8 mouse cellular contexts compared by ENCODE assay signal in genomic region chr4:150283335-150283638, GRCm38 (mm10). TPM values are rescaled to one million over a fixed set of nuclear protein-coding genes. Genes with fewer than 3 reads are reported as not detected.
DNase-seq lines count a peak whose midpoint lies in the region; ATAC-seq and TF ChIP-seq lines count a peak whose summit lies in the region.

No protein-coding gene starts in this region.

- ATAC-seq in forebrain, embryonic 15.5 days (replicated peaks), result no peak

- H3K4me2 ChIP-seq in forebrain, embryonic 15.5 days (replicated peaks), result peak overlapping the region; percentile 65

- peaks cover 19% of the 10 kb centered on the region for H3K4me1 ChIP-seq in kidney, adult 2 months (ENCODE audit: control insufficient read depth, insufficient read depth, low read length)
- H3K4me1 ChIP-seq in forebrain, embryonic 15.5 days, result peaks cover 50% of the 10 kb centered on the region
- H3K4me1 ChIP-seq in midbrain, embryonic 10.5 days, result peaks cover 30% of the 10 kb centered on the region

- no peak for TF ChIP-seq CTCF in kidney, adult 2 months (conservative IDR thresholded peaks at IDR 0.05; ENCODE audit: insufficient read depth, insufficient read length, low read depth, low read length)

- no peak for TF ChIP-seq POLR2A in kidney, adult 2 months (IDR thresholded peaks at IDR 0.05; ENCODE audit: low read depth, low read length)

- H3K9me3 ChIP-seq in forebrain, embryonic 15.5 days, result no peaks in the 10 kb centered on the region
- no peaks in the 10 kb centered on the region for H3K9me3 ChIP-seq in midbrain, embryonic 10.5 days (replicated peaks)

- H3K4me3 ChIP-seq in kidney, adult 2 months (ENCODE audit: insufficient read depth, low read depth, low read length), result peak overlapping the region; percentile 25; the same call in 1 of the 2 replicates
- H3K4me3 ChIP-seq in forebrain, embryonic 15.5 days, result peak overlapping the region; percentile 81
- peak overlapping the region; percentile 97 for H3K4me3 ChIP-seq in midbrain, embryonic 10.5 days

- no peaks in the 10 kb centered on the region for H3K36me3 ChIP-seq in kidney, adult 2 months (ENCODE audit: control insufficient read depth, insufficient read depth, low read length)
- H3K36me3 ChIP-seq in forebrain, embryonic 15.5 days, result no peaks in the 10 kb centered on the region
- no peaks in the 10 kb centered on the region for H3K36me3 ChIP-seq in midbrain, embryonic 10.5 days

- WGBS in kidney, adult 2 months, result 28% methylated on average over 2 of the region's 2 CpGs
- 2% methylated on average over 2 of the region's 2 CpGs for WGBS in forebrain, embryonic 15.5 days
- 6% methylated on average over 2 of the region's 2 CpGs for WGBS in midbrain, embryonic 10.5 days

- H3K27ac ChIP-seq in kidney, adult 2 months (ENCODE audit: insufficient read depth, low read depth, low read length), result peak overlapping the region; percentile 73; the same call in 1 of the 2 replicates
- peak overlapping the region; percentile 99 for H3K27ac ChIP-seq in forebrain, embryonic 15.5 days (replicated peaks)
- peak overlapping the region; percentile 98 for H3K27ac ChIP-seq in midbrain, embryonic 10.5 days (replicated peaks)

- DNase-seq in kidney, adult 2 months, result no peak
- no peak for DNase-seq in kidney, adult 11 months
- peak; percentile 29 for DNase-seq in MN1 (ENCODE audit: low spot score)
- peak; percentile 44 for DNase-seq in midbrain, embryonic 10.5 days (ENCODE audit: low spot score)
- no peak for DNase-seq in urinary bladder, postnatal 25 days (ENCODE audit: low spot score)
- no peak for DNase-seq in gastrocnemius, postnatal 25 days
- DNase-seq in cerebellum, postnatal 36 days, result no peak

- H3K27me3 ChIP-seq in kidney, adult 2 months (replicated peaks; ENCODE audit: control insufficient read depth, insufficient read depth, low read length), result no peaks in the 10 kb centered on the region
- no peaks in the 10 kb centered on the region for H3K27me3 ChIP-seq in forebrain, embryonic 15.5 days
- no peaks in the 10 kb centered on the region for H3K27me3 ChIP-seq in midbrain, embryonic 10.5 days (ENCODE audit: low read depth, poor library complexity, severe bottlenecking)

- H3K9ac ChIP-seq in forebrain, embryonic 15.5 days (replicated peaks), result peak overlapping the region; percentile 93

RNA-seq across cellular contexts. Expression of gene Rere, which starts 1.8 kb away (rescaled TPM):
- polyA plus RNA-seq in kidney, adult 2 months (2012; rRNA removed), result 45.6 and 58.8 TPM in 2 replicates
- 26.6 and 32.0 TPM in 2 replicates for polyA plus RNA-seq in forebrain, embryonic 15.5 days (2015; fragmentation: Nextera tagmentation; extraction: Ambion mirVana)
- polyA plus RNA-seq in midbrain, embryonic 10.5 days (2016; fragmentation: Nextera tagmentation; extraction: Ambion mirVana), result 24.5 and 30.7 TPM in 2 replicates
- total RNA-seq in gastrocnemius, postnatal 25 days (2021), result 10 to 100 TPM; 51.0 to 56.4 TPM

RNA-seq across cellular contexts. Expression of gene Eno1, which starts 46.8 kb away (rescaled TPM):
- 630 and 636 TPM in 2 replicates for polyA plus RNA-seq in kidney, adult 2 months (2012; rRNA removed)
- 953 and 957 TPM in 2 replicates for polyA plus RNA-seq in forebrain, embryonic 15.5 days (2015; fragmentation: Nextera tagmentation; extraction: Ambion mirVana)
- polyA plus RNA-seq in midbrain, embryonic 10.5 days (2016; fragmentation: Nextera tagmentation; extraction: Ambion mirVana), result 2,531 and 3,331 TPM in 2 replicates
- total RNA-seq in gastrocnemius, postnatal 25 days (2021), result 100 to 1,000 TPM; 112 to 141 TPM

Comparison
In these comparisons a context has a peak if more than half of its experiments do, and no peak if none do; other contexts are left out.
1. DNase-seq: peak in MN1 (single experiment) and midbrain, embryonic 10.5 days (single experiment); none in kidney, adult 2 months (single experiment), kidney, adult 11 months (single experiment), urinary bladder, postnatal 25 days (single experiment), gastrocnemius, postnatal 25 days (single experiment) and cerebellum, postnatal 36 days (0 of 2).
2. H3K4me3 ChIP-seq: peak in every context shown above with its lines; median percentile 97 in midbrain, embryonic 10.5 days; 81 in forebrain, embryonic 15.5 days; 25 in kidney, adult 2 months.
3. Peak in every context shown above with its lines, with median percentiles within 50 percentile points of each other: H3K27ac ChIP-seq.